Mouse (Mus musculus): ENCODE data around the gene Rnf11. TPM values are rescaled to one million over a fixed set of nuclear protein-coding genes. Genes with fewer than 3 reads are reported as not detected.

Gene Rnf11
- polyA plus RNA-seq, 1 experiment: 27.2 TPM

GRCm38 (mm10) chr4:109445397-109445796 lies 39.1 kb downstream of the Rnf11 start:
- WGBS: 25% methylated on average over 2 of the region's 2 CpGs
- TF ChIP-seq CTCF (IDR thresholded peaks at IDR 0.05; ENCODE audit: extremely low read depth, insufficient read length, insufficient replicate concordance, low read depth, low read length): no peak
- TF ChIP-seq POLR2A (IDR thresholded peaks at IDR 0.05; ENCODE audit: low read depth, low read length): no peak
- H3K27ac ChIP-seq (ENCODE audit: insufficient read depth, low read depth, low read length): no peak overlapping the region
- H3K36me3 ChIP-seq (ENCODE audit: control insufficient read depth, insufficient read depth, low read length): no peaks in the 10 kb centered on the region
- no peaks in the 10 kb centered on the region for H3K27me3 ChIP-seq (ENCODE audit: control insufficient read depth, insufficient read depth, low read length)
- H3K4me1 ChIP-seq (ENCODE audit: control insufficient read depth, insufficient read depth, insufficient read length, low read length): no peaks in the 10 kb centered on the region
- no peak overlapping the region for H3K4me3 ChIP-seq (ENCODE audit: low read depth, low read length)

- Histone ChIP-seq H3K4me1 (ENCODE audit: control insufficient read depth, insufficient read depth, insufficient read length, low read length) (no peaks in the 10 kb centered on the region), H3K4me3 (ENCODE audit: low read depth, low read length) (no peak overlapping the region), H3K36me3 (ENCODE audit: control insufficient read depth, insufficient read depth, low read length) (no peaks in the 10 kb centered on the region), H3K27me3 (ENCODE audit: control insufficient read depth, insufficient read depth, low read length) (no peaks in the 10 kb centered on the region), H3K27ac (ENCODE audit: insufficient read depth, low read depth, low read length) (no peak overlapping the region)
- 74% methylated on average over 2 of the region's 2 CpGs for WGBS
- TF ChIP-seq POLR2A (IDR thresholded peaks at IDR 0.05; ENCODE audit: low read depth, low read length) (no peak), CTCF (IDR thresholded peaks at IDR 0.05; ENCODE audit: extremely low read depth, insufficient read length, insufficient replicate concordance, low read depth, low read length) (no peak)
These were observed 39.6 kb downstream of the Rnf11 start for GRCm38 (mm10) chr4:109444951-109445350.

- no peak for TF ChIP-seq CTCF (IDR thresholded peaks at IDR 0.05; ENCODE audit: extremely low read depth, insufficient read length, insufficient replicate concordance, low read depth, low read length)
- TF ChIP-seq POLR2A (IDR thresholded peaks at IDR 0.05; ENCODE audit: low read depth, low read length): no peak
- H3K27ac ChIP-seq (ENCODE audit: insufficient read depth, low read depth, low read length): no peak overlapping the region
- no peaks in the 10 kb centered on the region for H3K36me3 ChIP-seq (ENCODE audit: control insufficient read depth, insufficient read depth, low read length)
- no peaks in the 10 kb centered on the region for H3K4me1 ChIP-seq (ENCODE audit: control insufficient read depth, insufficient read depth, insufficient read length, low read length)
- no peaks in the 10 kb centered on the region for H3K27me3 ChIP-seq (ENCODE audit: control insufficient read depth, insufficient read depth, low read length)
- WGBS: 71% methylated on average over 6 of the region's 6 CpGs
- no peak overlapping the region for H3K4me3 ChIP-seq (ENCODE audit: low read depth, low read length)
These were observed 40.1 kb downstream of the Rnf11 start for GRCm38 (mm10) chr4:109444471-109444870.

GRCm38 (mm10) chr4:109442649-109443048 lies 41.9 kb downstream of the Rnf11 start:
- no peak overlapping the region for H3K4me3 ChIP-seq (ENCODE audit: low read depth, low read length)
- no peaks in the 10 kb centered on the region for H3K27me3 ChIP-seq (ENCODE audit: control insufficient read depth, insufficient read depth, low read length)
- H3K4me1 ChIP-seq (ENCODE audit: control insufficient read depth, insufficient read depth, insufficient read length, low read length): no peaks in the 10 kb centered on the region
- 69% methylated on average over 4 of the region's 4 CpGs for WGBS
- no peak overlapping the region for H3K27ac ChIP-seq (ENCODE audit: insufficient read depth, low read depth, low read length)
- TF ChIP-seq CTCF (IDR thresholded peaks at IDR 0.05; ENCODE audit: extremely low read depth, insufficient read length, insufficient replicate concordance, low read depth, low read length) (no peak), POLR2A (IDR thresholded peaks at IDR 0.05; ENCODE audit: low read depth, low read length) (no peak)
- H3K36me3 ChIP-seq (ENCODE audit: control insufficient read depth, insufficient read depth, low read length): no peaks in the 10 kb centered on the region

- Histone ChIP-seq H3K27me3 (ENCODE audit: control insufficient read depth, insufficient read depth, low read length) (no peaks in the 10 kb centered on the region), H3K27ac (ENCODE audit: insufficient read depth, low read depth, low read length) (no peak overlapping the region), H3K36me3 (ENCODE audit: control insufficient read depth, insufficient read depth, low read length) (no peaks in the 10 kb centered on the region), H3K4me3 (ENCODE audit: low read depth, low read length) (no peak overlapping the region), H3K4me1 (ENCODE audit: control insufficient read depth, insufficient read depth, insufficient read length, low read length) (no peaks in the 10 kb centered on the region)
- WGBS: 76% methylated on average over 7 of the region's 7 CpGs
- TF ChIP-seq CTCF (IDR thresholded peaks at IDR 0.05; ENCODE audit: extremely low read depth, insufficient read length, insufficient replicate concordance, low read depth, low read length) (no peak), POLR2A (IDR thresholded peaks at IDR 0.05; ENCODE audit: low read depth, low read length) (no peak)
These were observed 42.4 kb downstream of the Rnf11 start for GRCm38 (mm10) chr4:109442126-109442525.

- Histone ChIP-seq H3K27me3 (ENCODE audit: control insufficient read depth, insufficient read depth, low read length) (no peaks in the 10 kb centered on the region), H3K36me3 (ENCODE audit: control insufficient read depth, insufficient read depth, low read length) (no peaks in the 10 kb centered on the region), H3K4me1 (ENCODE audit: control insufficient read depth, insufficient read depth, insufficient read length, low read length) (no peaks in the 10 kb centered on the region), H3K27ac (ENCODE audit: insufficient read depth, low read depth, low read length) (no peak overlapping the region), H3K4me3 (ENCODE audit: low read depth, low read length) (no peak overlapping the region)
- TF ChIP-seq POLR2A (IDR thresholded peaks at IDR 0.05; ENCODE audit: low read depth, low read length): no peak
- no peak for TF ChIP-seq CTCF (IDR thresholded peaks at IDR 0.05; ENCODE audit: extremely low read depth, insufficient read length, insufficient replicate concordance, low read depth, low read length)
- WGBS: 96% methylated on average over 3 of the region's 3 CpGs
These were observed 43.5 kb downstream of the Rnf11 start for GRCm38 (mm10) chr4:109441000-109441399.

- no peaks in the 10 kb centered on the region for H3K27me3 ChIP-seq (ENCODE audit: control insufficient read depth, insufficient read depth, low read length)
- WGBS: 96% methylated on average over 5 of the region's 5 CpGs
- H3K4me1 ChIP-seq (ENCODE audit: control insufficient read depth, insufficient read depth, insufficient read length, low read length): no peaks in the 10 kb centered on the region
- no peak overlapping the region for H3K4me3 ChIP-seq (ENCODE audit: low read depth, low read length)
- TF ChIP-seq CTCF (IDR thresholded peaks at IDR 0.05; ENCODE audit: extremely low read depth, insufficient read length, insufficient replicate concordance, low read depth, low read length) (no peak), POLR2A (IDR thresholded peaks at IDR 0.05; ENCODE audit: low read depth, low read length) (no peak)
- H3K36me3 ChIP-seq (ENCODE audit: control insufficient read depth, insufficient read depth, low read length): no peaks in the 10 kb centered on the region
- no peak overlapping the region for H3K27ac ChIP-seq (ENCODE audit: insufficient read depth, low read depth, low read length)
These were observed 44.1 kb downstream of the Rnf11 start for GRCm38 (mm10) chr4:109440381-109440780.

- Histone ChIP-seq H3K27ac (ENCODE audit: insufficient read depth, low read depth, low read length) (no peak overlapping the region), H3K27me3 (ENCODE audit: control insufficient read depth, insufficient read depth, low read length) (no peaks in the 10 kb centered on the region), H3K4me1 (ENCODE audit: control insufficient read depth, insufficient read depth, insufficient read length, low read length) (no peaks in the 10 kb centered on the region), H3K4me3 (ENCODE audit: low read depth, low read length) (no peak overlapping the region), H3K36me3 (ENCODE audit: control insufficient read depth, insufficient read depth, low read length) (no peaks in the 10 kb centered on the region)
- 61% methylated on average over 3 of the region's 3 CpGs for WGBS
- TF ChIP-seq POLR2A (IDR thresholded peaks at IDR 0.05; ENCODE audit: low read depth, low read length) (no peak), CTCF (IDR thresholded peaks at IDR 0.05; ENCODE audit: extremely low read depth, insufficient read length, insufficient replicate concordance, low read depth, low read length) (no peak)
These were observed 44.7 kb downstream of the Rnf11 start for GRCm38 (mm10) chr4:109439825-109440248.

All from small intestine, adult 2 months (tissue).